Mouse (Mus musculus) hindbrain, embryonic 11.5 days (tissue): ENCODE data around the gene 1110008P14Rik. TPM values are rescaled to one million over a fixed set of nuclear protein-coding genes. Genes with fewer than 3 reads are reported as not detected.

Source experiments
- ATAC-seq: fragments of 200-750 bp; cut with Nextera tagmentation; 2 replicates; pipeline ENCODE4 v1.8.0; 2017; ENCODE audit warnings: mild to moderate bottlenecking, moderate TSS enrichment, moderate library complexity; ENCODE audit not compliant: low FRiP score
- DNase-seq: peaks from one replicate; pipeline ENCODE4 v3.0.0-alpha.2; 2015; ENCODE audit warnings: low spot score
- H3K27ac ChIP-seq: fragments of 300-500 bp; sonication (generic); 2 replicates; pipeline ENCODE4 v1.5.1; 2014; ENCODE audit warnings: mild to moderate bottlenecking, low read depth, low read length
- H3K27me3 ChIP-seq: fragments of 300-500 bp; sonication (generic); 2 replicates; pipeline ENCODE4 v1.6.1; 2014; ENCODE audit warnings: mild to moderate bottlenecking, low read length, moderate library complexity, mixed read lengths; ENCODE audit not compliant: control insufficient read depth, insufficient read depth
- H3K36me3 ChIP-seq: fragments of 300-500 bp; sonication (generic); 2 replicates; pipeline ENCODE4 v1.6.1; 2014; ENCODE audit warnings: mild to moderate bottlenecking, low read length, moderate library complexity, mixed read lengths; ENCODE audit not compliant: control insufficient read depth, insufficient read depth
- H3K4me1 ChIP-seq: fragments of 300-500 bp; sonication (generic); replicated peaks from 2 replicates; pipeline ENCODE4 v1.6.1; 2014; ENCODE audit warnings: low read length, mixed read lengths; ENCODE audit not compliant: control insufficient read depth, insufficient read depth
- H3K4me2 ChIP-seq: fragments of 300-500 bp; sonication (generic); replicated peaks from 2 replicates; pipeline ENCODE4 v1.6.1; 2014; ENCODE audit warnings: mild to moderate bottlenecking, low read depth, low read length
- H3K4me3 ChIP-seq: fragments of 300-500 bp; sonication (generic); 2 replicates; pipeline ENCODE4 v1.5.1; 2014; ENCODE audit warnings: low read depth, low read length
- H3K9ac ChIP-seq: fragments of 300-500 bp; sonication (generic); 2 replicates; pipeline ENCODE4 v1.6.1; 2014; ENCODE audit warnings: low read depth, low read length
- H3K9me3 ChIP-seq: fragments of 300-500 bp; sonication (generic); 2 replicates; pipeline ENCODE4 v1.6.1; 2016; ENCODE audit warnings: low read length; ENCODE audit not compliant: control insufficient read depth
- WGBS: fragments of 180-500 bp; shearing (Covaris S2); extraction: QIAGEN DNeasy Blood & Tissue Kit; methylation state at CpG from one replicate; pipeline ENCODE4 v1.1.7; 2014; 5-methylcytosine and 5-hydroxymethylcytosine counted together
- polyA plus RNA-seq: library from polyadenylated mRNA; unstranded; fragments of >200 nt; fragmentation: Nextera tagmentation; extraction: Ambion mirVana; gene quantifications from 2 replicates; pipeline ENCODE4 v1.2.1, GENCODE M21; 2014

The 1110008P14Rik gene
- polyA plus RNA-seq, 1 experiment from 2014 or later, result 62.7 TPM

DNA sequence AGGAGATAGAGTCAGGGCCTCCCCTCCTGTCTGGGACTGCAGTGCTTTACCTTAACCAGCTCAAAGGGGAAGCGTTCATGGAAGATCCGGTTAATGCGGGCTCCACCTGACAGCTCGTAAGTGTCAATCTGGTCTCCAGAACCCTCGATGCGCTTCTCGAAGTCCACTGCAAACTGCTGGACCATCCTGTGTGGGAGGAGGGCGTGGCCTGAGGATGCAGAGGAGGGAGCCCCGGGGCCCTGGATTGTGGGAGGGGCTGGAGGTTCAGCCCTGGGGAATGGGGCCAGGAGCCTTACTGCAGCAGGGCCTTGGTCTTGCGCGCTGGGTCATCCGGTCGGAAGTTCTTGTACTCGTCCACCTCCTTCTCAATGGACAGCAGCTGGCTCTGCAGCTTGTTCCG is 45.9 kb downstream of the 1110008P14Rik start:
- H3K4me1 ChIP-seq, result no peaks in the 10 kb centered on the region
- H3K27ac ChIP-seq, result no peak overlapping the region
- H3K4me3 ChIP-seq, result no peak overlapping the region
- no peak overlapping the region for H3K4me2 ChIP-seq
- ATAC-seq, result no peak
- H3K9ac ChIP-seq, result no peak overlapping the region
- DNase-seq, result no peak
- peaks cover 2% of the 10 kb centered on the region; the same call in 1 of the 2 replicates for H3K27me3 ChIP-seq
- 42% methylated on average over 15 of the region's 15 CpGs for WGBS
- H3K36me3 ChIP-seq, result no peaks in the 10 kb centered on the region
- H3K9me3 ChIP-seq, result no peaks in the 10 kb centered on the region

DNA sequence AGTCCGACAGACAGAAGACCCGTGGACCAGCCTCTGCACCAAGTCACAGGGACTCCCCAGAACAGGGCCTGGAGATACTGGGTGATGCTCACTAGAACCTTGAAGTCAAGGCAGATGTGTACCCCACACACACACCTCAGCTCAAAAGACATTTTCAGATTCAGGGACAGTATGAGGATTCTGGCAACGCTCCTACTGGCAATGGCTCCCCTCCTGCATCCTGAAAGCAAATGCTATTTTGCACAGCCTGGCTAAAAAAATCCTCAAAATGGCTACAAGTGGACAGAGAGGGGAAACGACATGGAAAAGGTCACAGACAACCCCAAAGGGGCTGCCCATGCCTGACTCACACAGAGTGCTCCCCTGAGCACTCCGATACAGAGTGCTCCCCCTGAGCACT is 49.6 kb downstream of the 1110008P14Rik start:
- 82% methylated on average over 5 of the region's 5 CpGs for WGBS
- Histone ChIP-seq H3K4me3 (no peak overlapping the region), H3K27me3 (peaks cover 2% of the 10 kb centered on the region; the same call in 1 of the 2 replicates), H3K4me2 (no peak overlapping the region), H3K9me3 (no peaks in the 10 kb centered on the region), H3K27ac (no peak overlapping the region), H3K36me3 (no peaks in the 10 kb centered on the region), H3K9ac (no peak overlapping the region), H3K4me1 (no peaks in the 10 kb centered on the region; the same call in 1 of the 2 replicates)
- ATAC-seq (no peak), DNase-seq (no peak)

DNA sequence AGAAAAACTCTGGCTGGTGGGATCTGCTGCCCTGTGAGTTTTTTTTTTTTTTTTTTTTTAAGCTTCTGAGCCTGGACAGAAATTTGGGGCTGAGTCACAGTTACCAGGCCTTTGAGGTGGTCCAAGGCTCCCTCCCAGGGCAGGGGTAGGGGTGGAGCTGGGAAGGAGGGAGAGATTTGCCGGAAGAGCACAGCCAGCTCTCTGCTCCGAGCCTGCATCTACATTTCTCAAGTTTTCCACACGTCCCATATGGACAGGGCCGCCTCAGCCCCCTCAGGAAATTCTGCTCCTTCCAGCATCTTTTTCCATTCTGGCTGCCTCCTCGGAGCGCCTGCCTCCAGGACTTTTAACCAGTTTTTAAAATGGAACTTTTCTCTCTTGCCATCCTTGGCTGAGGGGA is 52.2 kb downstream of the 1110008P14Rik start:
- H3K4me2 ChIP-seq, result no peak overlapping the region
- no peak overlapping the region for H3K9ac ChIP-seq
- H3K36me3 ChIP-seq, result no peaks in the 10 kb centered on the region
- no peak overlapping the region for H3K27ac ChIP-seq
- H3K27me3 ChIP-seq, result peaks cover 2% of the 10 kb centered on the region; the same call in 1 of the 2 replicates
- DNase-seq, result no peak
- no peak overlapping the region for H3K4me3 ChIP-seq
- ATAC-seq, result no peak
- WGBS, result 32% methylated on average over 6 of the region's 6 CpGs
- no peaks in the 10 kb centered on the region; the same call in 1 of the 2 replicates for H3K4me1 ChIP-seq
- H3K9me3 ChIP-seq, result no peaks in the 10 kb centered on the region

DNA sequence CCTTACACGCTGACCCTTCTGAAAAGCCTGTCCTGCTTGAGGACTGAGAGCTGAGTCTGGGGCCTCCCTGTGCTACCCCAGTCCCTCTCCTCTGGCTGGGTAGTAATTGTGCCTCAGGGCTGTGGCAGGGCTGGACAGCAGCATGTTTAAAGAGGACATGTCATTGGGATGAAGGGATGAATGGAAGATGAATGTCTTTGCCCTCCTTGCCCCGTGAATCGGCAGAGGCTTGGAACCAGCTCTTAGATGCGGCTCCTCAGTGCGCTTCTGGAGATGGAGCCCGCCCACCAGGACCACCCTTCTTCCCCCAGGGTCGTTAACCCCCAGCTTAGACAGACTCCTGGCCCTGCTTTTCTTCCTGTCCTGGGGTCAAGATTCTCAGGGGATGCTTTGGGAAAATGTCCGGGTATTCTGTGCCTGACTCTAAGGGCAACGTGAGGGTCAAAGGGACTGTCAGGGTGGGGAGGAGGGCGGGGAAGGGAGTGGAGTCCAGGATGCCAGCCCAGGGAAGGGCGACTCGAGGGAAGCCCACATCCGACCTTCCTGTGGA is 52.8 kb downstream of the 1110008P14Rik start:
- Histone ChIP-seq H3K9me3 (no peaks in the 10 kb centered on the region), H3K4me3 (no peak overlapping the region), H3K4me2 (no peak overlapping the region), H3K27me3 (peaks cover 2% of the 10 kb centered on the region; the same call in 1 of the 2 replicates), H3K36me3 (no peaks in the 10 kb centered on the region), H3K4me1 (no peaks in the 10 kb centered on the region; the same call in 1 of the 2 replicates), H3K27ac (no peak overlapping the region), H3K9ac (no peak overlapping the region)
- ATAC-seq (no peak), DNase-seq (no peak)
- 14% methylated on average over 13 of the region's 13 CpGs for WGBS

GRCm38 (mm10) chr2:32327200-32327599 is 54.5 kb downstream of the 1110008P14Rik start:
- Histone ChIP-seq H3K4me3 (no peak overlapping the region), H3K9ac (no peak overlapping the region), H3K4me1 (no peaks in the 10 kb centered on the region; the same call in 1 of the 2 replicates), H3K27me3 (no peaks in the 10 kb centered on the region; the same call in 1 of the 2 replicates), H3K4me2 (no peak overlapping the region), H3K27ac (no peak overlapping the region), H3K9me3 (no peaks in the 10 kb centered on the region), H3K36me3 (no peaks in the 10 kb centered on the region)
- 88% methylated on average over 4 of the region's 4 CpGs for WGBS
- ATAC-seq (no peak), DNase-seq (no peak)

Other genes with a start within 250 kb of the 1110008P14Rik start
- gene Prrc2b, start 230.9 kb downstream of the 1110008P14Rik start, polyA plus RNA-seq, result 57.6 and 69.0 TPM in 2 replicates
- gene Pomt1, start 145.3 kb downstream of the 1110008P14Rik start, polyA plus RNA-seq, result 23.8 and 26.8 TPM in 2 replicates
- gene Uck1, start 121.8 kb downstream of the 1110008P14Rik start, polyA plus RNA-seq, result 56.0 and 64.1 TPM in 2 replicates
- 14.6 and 17.7 TPM in 2 replicates for gene Golga2, start 94.6 kb downstream of the 1110008P14Rik start, polyA plus RNA-seq
- gene Swi5, start 93.9 kb downstream of the 1110008P14Rik start, polyA plus RNA-seq, result 185 and 378 TPM in 2 replicates
- 42.4 and 49.0 TPM in 2 replicates for gene Ciz1, start 29.6 kb downstream of the 1110008P14Rik start, polyA plus RNA-seq
- 17.4 and 22.6 TPM in 2 replicates for gene Dnm1, start 28.6 kb downstream of the 1110008P14Rik start, polyA plus RNA-seq
- gene Lcn2, start 6.3 kb upstream of the 1110008P14Rik start, polyA plus RNA-seq, result 0.19 TPM in 1 of 2 replicates, not detected in the other
- 30.2 and 30.8 TPM in 2 replicates for gene Ptges2, start 14.0 kb upstream of the 1110008P14Rik start, polyA plus RNA-seq
- 5.2 and 6.0 TPM in 2 replicates for gene Naif1, start 68.5 kb upstream of the 1110008P14Rik start, polyA plus RNA-seq
- gene Slc25a25, start 69.5 kb upstream of the 1110008P14Rik start, polyA plus RNA-seq, result 19.5 and 28.4 TPM in 2 replicates
- gene Fam102a, start 153.4 kb upstream of the 1110008P14Rik start, polyA plus RNA-seq, result 9.0 and 9.2 TPM in 2 replicates
- 115 and 125 TPM in 2 replicates for gene Dpm2, start 188.9 kb upstream of the 1110008P14Rik start, polyA plus RNA-seq
- gene Pip5kl1, start 192.9 kb upstream of the 1110008P14Rik start, polyA plus RNA-seq, result 2.1 and 2.6 TPM in 2 replicates
- gene 9430097D07Rik, start 193.7 kb upstream of the 1110008P14Rik start, polyA plus RNA-seq, result 0.37 and 0.42 TPM in 2 replicates
- 12.9 and 13.4 TPM in 2 replicates for gene St6galnac4, start 205.2 kb upstream of the 1110008P14Rik start, polyA plus RNA-seq
- 3.2 and 5.0 TPM in 2 replicates for gene St6galnac6, start 217.8 kb upstream of the 1110008P14Rik start, polyA plus RNA-seq
- 23.4 and 23.9 TPM in 2 replicates for gene Ak1, start 239.8 kb upstream of the 1110008P14Rik start, polyA plus RNA-seq